Mouse (Mus musculus): ENCODE results near the gene Slc29a4. TPM values are rescaled to one million over a fixed set of nuclear protein-coding genes. Genes with fewer than 3 reads are reported as not detected.

Gene Slc29a4
- polyA plus RNA-seq, 1 experiment from 2014 or later: 12.8 TPM

- H3K27me3 ChIP-seq: no peaks in the 10 kb centered on the region
- ATAC-seq (ENCODE audit: insufficient number of reproducible peaks, insufficient read depth, low FRiP score, low TSS enrichment, low read depth): no peak; the same call in 1 of the 2 replicates
- no peaks in the 10 kb centered on the region for H3K36me3 ChIP-seq
- no peak overlapping the region for H3K4me2 ChIP-seq
- H3K9me3 ChIP-seq: no peaks in the 10 kb centered on the region
- no peak overlapping the region for H3K27ac ChIP-seq
- WGBS: 66% methylated on average over 7 of the region's 7 CpGs
- H3K4me1 ChIP-seq: no peaks in the 10 kb centered on the region
- no peak overlapping the region for H3K9ac ChIP-seq
- H3K4me3 ChIP-seq: no peak overlapping the region
Measured at GRCm38 (mm10) chr5:142678141-142678571, 14.2 kb upstream of the Slc29a4 start.

DNA sequence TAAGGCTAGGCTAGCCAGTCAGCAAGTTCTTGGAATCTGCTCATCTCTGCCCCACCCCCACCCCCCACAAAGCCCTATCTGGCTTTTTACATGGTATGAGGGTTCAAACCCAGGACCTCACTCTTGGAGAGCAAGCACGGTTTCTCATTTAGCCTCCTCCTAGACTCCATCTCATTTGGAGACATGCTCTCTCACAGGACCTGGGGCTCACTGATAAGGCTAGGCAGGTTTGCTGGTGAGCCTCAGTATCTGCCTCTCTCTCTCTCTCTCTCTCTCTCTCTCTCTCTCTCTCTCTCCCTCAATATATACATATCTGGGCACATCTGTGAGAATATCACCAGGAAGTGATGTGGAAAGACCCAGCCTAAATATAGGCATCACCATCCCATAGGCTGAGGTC lies 13.2 kb upstream of the Slc29a4 start:
- no peaks in the 10 kb centered on the region for H3K4me1 ChIP-seq
- H3K9me3 ChIP-seq: no peaks in the 10 kb centered on the region
- H3K27ac ChIP-seq: no peak overlapping the region
- no peak overlapping the region for H3K9ac ChIP-seq
- ATAC-seq (ENCODE audit: insufficient number of reproducible peaks, insufficient read depth, low FRiP score, low TSS enrichment, low read depth): no peak
- no peaks in the 10 kb centered on the region for H3K36me3 ChIP-seq
- no peak overlapping the region for H3K4me3 ChIP-seq
- 81% methylated on average over 1 of the region's 1 CpGs for WGBS
- H3K4me2 ChIP-seq: no peak overlapping the region
- H3K27me3 ChIP-seq: no peaks in the 10 kb centered on the region

DNA sequence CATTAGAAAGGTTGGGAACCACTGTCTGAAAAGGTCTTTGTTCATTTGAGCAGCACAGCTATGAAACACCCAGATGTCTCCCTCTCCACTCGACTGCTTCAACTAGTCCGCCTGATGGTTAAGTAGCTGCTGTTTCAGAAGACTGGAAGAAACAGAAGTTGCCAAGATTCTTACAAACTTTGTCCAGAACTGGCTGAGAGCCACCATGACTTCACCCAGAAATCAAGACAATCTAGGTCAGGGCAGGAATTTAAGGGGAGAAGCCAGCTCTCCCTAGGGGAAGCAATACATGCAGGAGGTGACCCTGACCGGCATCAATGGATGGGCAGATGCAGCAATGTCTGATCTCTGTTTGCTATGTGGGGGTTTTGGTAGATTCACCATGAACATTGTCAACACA lies 10.4 kb upstream of the Slc29a4 start:
- no peak overlapping the region for H3K9ac ChIP-seq
- H3K27ac ChIP-seq: no peak overlapping the region
- H3K9me3 ChIP-seq: no peaks in the 10 kb centered on the region
- H3K36me3 ChIP-seq: no peaks in the 10 kb centered on the region
- no peak overlapping the region for H3K4me3 ChIP-seq
- no peaks in the 10 kb centered on the region for H3K4me1 ChIP-seq
- no peak for ATAC-seq (ENCODE audit: insufficient number of reproducible peaks, insufficient read depth, low FRiP score, low TSS enrichment, low read depth)
- H3K4me2 ChIP-seq: no peak overlapping the region
- no peaks in the 10 kb centered on the region for H3K27me3 ChIP-seq
- 76% methylated on average over 3 of the region's 3 CpGs for WGBS

- ATAC-seq (ENCODE audit: insufficient number of reproducible peaks, insufficient read depth, low FRiP score, low TSS enrichment, low read depth): no peak
- no peak overlapping the region for H3K27ac ChIP-seq
- no peaks in the 10 kb centered on the region for H3K4me1 ChIP-seq
- H3K4me2 ChIP-seq: no peak overlapping the region
- H3K36me3 ChIP-seq: no peaks in the 10 kb centered on the region
- no peaks in the 10 kb centered on the region for H3K27me3 ChIP-seq
- no peak overlapping the region for H3K4me3 ChIP-seq
- no peaks in the 10 kb centered on the region for H3K9me3 ChIP-seq
- WGBS: 87% methylated on average over 5 of the region's 5 CpGs
- H3K9ac ChIP-seq: no peak overlapping the region
Measured at GRCm38 (mm10) chr5:142682529-142682928, 9.8 kb upstream of the Slc29a4 start.

GRCm38 (mm10) chr5:142688866-142689265 lies 3.4 kb upstream of the Slc29a4 start:
- 40% methylated on average over 6 of the region's 6 CpGs for WGBS
- Histone ChIP-seq H3K27ac (no peak overlapping the region), H3K9ac (no peak overlapping the region), H3K4me1 (no peaks in the 10 kb centered on the region), H3K36me3 (no peaks in the 10 kb centered on the region), H3K9me3 (no peaks in the 10 kb centered on the region), H3K4me3 (no peak overlapping the region), H3K27me3 (no peaks in the 10 kb centered on the region; the same call in 1 of the 2 replicates), H3K4me2 (no peak overlapping the region)
- no peak for ATAC-seq (ENCODE audit: insufficient number of reproducible peaks, insufficient read depth, low FRiP score, low TSS enrichment, low read depth)

DNA sequence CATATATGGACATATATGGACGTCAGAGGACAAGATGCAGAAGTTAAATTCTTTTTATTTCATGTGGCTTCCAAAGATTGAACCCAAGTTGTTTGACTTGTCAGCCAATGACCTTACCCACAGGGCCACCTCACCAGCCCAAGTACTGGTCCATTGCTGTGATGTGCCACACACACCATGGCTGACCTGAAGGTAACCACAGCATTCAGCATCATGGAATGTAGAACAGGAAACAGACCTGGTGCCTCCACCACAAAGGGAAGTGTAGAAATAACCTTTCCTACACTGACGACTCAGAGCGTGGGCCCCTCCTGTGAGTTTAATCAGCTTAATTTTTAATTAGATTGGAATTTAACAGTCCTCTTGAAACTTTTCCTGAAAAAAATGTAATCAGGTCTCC lies 2.0 kb upstream of the Slc29a4 start:
- H3K9me3 ChIP-seq: no peaks in the 10 kb centered on the region
- H3K9ac ChIP-seq: no peak overlapping the region
- H3K27me3 ChIP-seq: no peaks in the 10 kb centered on the region; the same call in 1 of the 2 replicates
- no peaks in the 10 kb centered on the region for H3K36me3 ChIP-seq
- H3K4me1 ChIP-seq: no peaks in the 10 kb centered on the region
- no peak for ATAC-seq (ENCODE audit: insufficient number of reproducible peaks, insufficient read depth, low FRiP score, low TSS enrichment, low read depth)
- no peak overlapping the region for H3K4me2 ChIP-seq
- H3K27ac ChIP-seq: no peak overlapping the region
- H3K4me3 ChIP-seq: no peak overlapping the region
- WGBS: 72% methylated on average over 3 of the region's 3 CpGs

- Histone ChIP-seq H3K27me3 (no peaks in the 10 kb centered on the region; the same call in 1 of the 2 replicates), H3K36me3 (no peaks in the 10 kb centered on the region), H3K4me3 (no peak overlapping the region), H3K9me3 (no peaks in the 10 kb centered on the region), H3K27ac (no peak overlapping the region), H3K4me2 (no peak overlapping the region), H3K9ac (no peak overlapping the region), H3K4me1 (0 out of 2 replicates have a peak, but pooled peaks cover 3% of the 10 kb centered on the region)
- WGBS: 73% methylated on average over 12 of the region's 12 CpGs
- ATAC-seq (ENCODE audit: insufficient number of reproducible peaks, insufficient read depth, low FRiP score, low TSS enrichment, low read depth): no peak
Measured at GRCm38 (mm10) chr5:142692971-142693737, 842 bp downstream of the Slc29a4 start.

- Histone ChIP-seq H3K9ac (no peak overlapping the region), H3K27me3 (no peaks in the 10 kb centered on the region; the same call in 1 of the 2 replicates), H3K9me3 (no peaks in the 10 kb centered on the region), H3K36me3 (no peaks in the 10 kb centered on the region), H3K4me3 (no peak overlapping the region), H3K4me1 (0 out of 2 replicates have a peak, but pooled peaks cover 3% of the 10 kb centered on the region), H3K4me2 (no peak overlapping the region), H3K27ac (no peak overlapping the region)
- ATAC-seq (ENCODE audit: insufficient number of reproducible peaks, insufficient read depth, low FRiP score, low TSS enrichment, low read depth): no peak
- 46% methylated on average over 8 of the region's 8 CpGs for WGBS
Measured at GRCm38 (mm10) chr5:142693738-142694430, 1.6 kb downstream of the Slc29a4 start.

DNA sequence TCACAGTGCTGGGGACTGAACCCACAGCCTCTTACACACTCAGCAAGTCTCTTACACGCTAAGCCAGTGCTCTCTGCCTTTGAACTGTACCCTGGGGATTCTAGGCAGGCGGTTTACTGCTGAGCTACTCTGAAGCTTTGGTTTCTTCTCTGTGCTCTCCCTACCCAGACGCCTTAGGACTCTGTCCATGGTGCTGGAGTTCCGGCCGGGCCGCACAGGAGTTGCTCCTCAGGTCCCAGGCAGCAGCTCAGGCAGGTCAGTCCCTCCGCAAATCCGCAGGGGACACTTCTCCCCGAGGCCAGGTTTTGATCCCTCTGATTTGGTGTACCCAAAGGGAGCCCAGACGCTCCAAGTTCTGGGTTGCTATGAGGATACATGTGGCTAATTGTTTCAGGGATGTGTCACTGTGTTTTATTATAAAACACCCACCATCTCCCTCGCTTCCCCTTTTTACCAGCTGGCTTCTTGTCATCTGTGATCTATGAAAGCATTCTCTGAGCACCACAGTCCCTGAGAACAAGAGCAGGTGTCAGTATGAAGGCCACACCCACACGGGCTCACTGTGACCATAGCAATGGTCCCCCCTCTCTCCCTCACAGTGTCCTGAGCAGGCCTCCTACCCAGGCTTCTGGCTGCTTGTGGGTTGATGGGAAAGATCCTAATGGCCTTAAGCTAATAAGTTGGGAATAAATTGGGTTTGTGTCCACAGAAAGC lies 2.5 kb downstream of the Slc29a4 start:
- 0 out of 2 replicates have a peak, but pooled peaks cover 3% of the 10 kb centered on the region for H3K4me1 ChIP-seq
- H3K9ac ChIP-seq: no peak overlapping the region
- no peaks in the 10 kb centered on the region for H3K9me3 ChIP-seq
- no peak overlapping the region for H3K4me3 ChIP-seq
- H3K27ac ChIP-seq: no peak overlapping the region
- no peaks in the 10 kb centered on the region for H3K36me3 ChIP-seq
- ATAC-seq (ENCODE audit: insufficient number of reproducible peaks, insufficient read depth, low FRiP score, low TSS enrichment, low read depth): no peak
- H3K27me3 ChIP-seq: no peaks in the 10 kb centered on the region; the same call in 1 of the 2 replicates
- no peak overlapping the region for H3K4me2 ChIP-seq
- 12% methylated on average over 12 of the region's 12 CpGs for WGBS

- WGBS: 32% methylated on average over 6 of the region's 6 CpGs
- no peak overlapping the region for H3K4me2 ChIP-seq
- no peaks in the 10 kb centered on the region for H3K9me3 ChIP-seq
- H3K9ac ChIP-seq: no peak overlapping the region
- no peak for ATAC-seq (ENCODE audit: insufficient number of reproducible peaks, insufficient read depth, low FRiP score, low TSS enrichment, low read depth)
- 0 out of 2 replicates have a peak, but pooled peaks cover 5% of the 10 kb centered on the region for H3K4me1 ChIP-seq
- no peak overlapping the region for H3K4me3 ChIP-seq
- H3K27ac ChIP-seq: no peak overlapping the region
- no peaks in the 10 kb centered on the region for H3K36me3 ChIP-seq
- H3K27me3 ChIP-seq: peaks cover 12% of the 10 kb centered on the region
Measured at GRCm38 (mm10) chr5:142696258-142696657, 3.9 kb downstream of the Slc29a4 start.

DNA sequence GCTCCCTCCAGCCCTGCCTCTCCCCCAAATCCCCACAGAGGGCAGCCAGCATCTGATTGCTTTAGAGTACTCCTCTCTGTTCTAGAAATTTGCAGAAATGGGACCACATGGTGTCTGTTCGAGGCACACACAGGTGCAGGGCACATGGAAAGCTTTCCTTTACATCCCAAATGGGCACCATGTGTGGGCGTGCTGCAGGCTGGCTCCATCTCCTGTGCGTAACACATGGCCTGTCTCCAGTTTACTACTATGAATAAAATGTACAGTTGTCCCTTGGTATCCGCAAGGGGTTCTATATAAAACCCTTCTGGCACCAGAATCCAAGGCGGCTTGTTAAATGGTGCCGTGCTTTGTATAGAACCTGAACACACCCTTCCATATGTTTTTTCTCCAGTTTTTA lies 4.6 kb downstream of the Slc29a4 start:
- peaks cover 15% of the 10 kb centered on the region for H3K27me3 ChIP-seq
- no peak overlapping the region for H3K9ac ChIP-seq
- H3K36me3 ChIP-seq: no peaks in the 10 kb centered on the region
- peaks cover 6% of the 10 kb centered on the region; the same call in 1 of the 2 replicates for H3K4me1 ChIP-seq
- H3K4me3 ChIP-seq: no peak overlapping the region
- no peaks in the 10 kb centered on the region for H3K9me3 ChIP-seq
- 54% methylated on average over 6 of the region's 6 CpGs for WGBS
- H3K4me2 ChIP-seq: no peak overlapping the region
- H3K27ac ChIP-seq: no peak overlapping the region
- peak; percentile 12; the same call in 1 of the 2 replicates for ATAC-seq (ENCODE audit: insufficient number of reproducible peaks, insufficient read depth, low FRiP score, low TSS enrichment, low read depth)

Measured in embryonic facial prominence, embryonic 13.5 days (tissue).